Mouse (Mus musculus): ENCODE results near the gene Acp2. TPM values are rescaled to one million over a fixed set of nuclear protein-coding genes. Genes with fewer than 3 reads are reported as not detected.
"Not testable (repeated sequence)": the region's sequence is repeated elsewhere in the genome, so short reads cannot be mapped to it uniquely, and the experiment has no call there.

The Acp2 gene
- total and polyA plus RNA-seq, 3 experiments = 46.6 to 50.4 (median 49.5) TPM

GRCm38 (mm10) chr2:91194624-91195332 lies 7.9 kb upstream of the Acp2 start:
- peak; percentile 91 for DNase-seq

- peak; percentile 25 for DNase-seq
These were observed 6.1 kb upstream of the Acp2 start for GRCm38 (mm10) chr2:91196577-91197001.

GRCm38 (mm10) chr2:91198888-91199287 lies 3.8 kb upstream of the Acp2 start:
- no peak for DNase-seq

GRCm38 (mm10) chr2:91202972-91203656 lies 429 bp downstream of the Acp2 start:
- DNase-seq = no peak

- DNase-seq = no peak
These were observed 3.6 kb downstream of the Acp2 start for GRCm38 (mm10) chr2:91206254-91206775.

- DNase-seq = no peak
These were observed 10.6 kb downstream of the Acp2 start for GRCm38 (mm10) chr2:91213311-91213710.

GRCm38 (mm10) chr2:91217032-91217431 lies 14.3 kb downstream of the Acp2 start:
- no peak for DNase-seq

GRCm38 (mm10) chr2:91220501-91220900 lies 17.8 kb downstream of the Acp2 start:
- no peak for DNase-seq

GRCm38 (mm10) chr2:91223614-91224013 lies 20.9 kb downstream of the Acp2 start:
- DNase-seq = no peak

- DNase-seq = no peak
These were observed 27.1 kb downstream of the Acp2 start for GRCm38 (mm10) chr2:91229735-91230134.

- DNase-seq = peak; percentile 97
These were observed 34.2 kb downstream of the Acp2 start, which contains the start of gene Ddb2 for GRCm38 (mm10) chr2:91236601-91237510. Gene Ddb2 (minus strand): TSS chr2:91236982.

GRCm38 (mm10) chr2:91237511-91238080 lies 34.9 kb downstream of the Acp2 start:
- DNase-seq = not testable (repeated sequence)

GRCm38 (mm10) chr2:91242547-91242946 lies 39.9 kb downstream of the Acp2 start:
- no peak for DNase-seq

- no peak for DNase-seq
These were observed 40.7 kb downstream of the Acp2 start for GRCm38 (mm10) chr2:91243416-91243815.

- no peak for DNase-seq
These were observed 42.0 kb downstream of the Acp2 start for GRCm38 (mm10) chr2:91244557-91245228.

- no peak for DNase-seq
These were observed 45.7 kb downstream of the Acp2 start for GRCm38 (mm10) chr2:91248366-91248765.

- peak; percentile 60 for DNase-seq
These were observed 49.3 kb downstream of the Acp2 start for GRCm38 (mm10) chr2:91252001-91252400.

- DNase-seq = no peak
These were observed 49.8 kb downstream of the Acp2 start for GRCm38 (mm10) chr2:91252512-91252911.

- DNase-seq = no peak
These were observed 52.2 kb downstream of the Acp2 start for GRCm38 (mm10) chr2:91254725-91255380.

- no peak for DNase-seq
These were observed 53.0 kb downstream of the Acp2 start, which contains the start of gene Pacsin3 for GRCm38 (mm10) chr2:91255661-91256150. Gene Pacsin3 (plus strand): TSS chr2:91255954.

All from adrenal gland, adult 2 months (tissue).